Mouse (Mus musculus): Measurements from ENCODE around the gene Vmn1r152.
"Not testable (repeated sequence)": the region's sequence is repeated elsewhere in the genome, so short reads cannot be mapped to it uniquely, and the experiment has no call there.

- not testable (repeated sequence) for TF ChIP-seq CTCF (IDR thresholded peaks at IDR 0.05; ENCODE audit: control insufficient read depth, insufficient read depth, insufficient read length); USF1 (IDR thresholded peaks at IDR 0.05; ENCODE audit: low read depth); MAX (IDR thresholded peaks at IDR 0.05); CEBPB (IDR thresholded peaks at IDR 0.05; ENCODE audit: low read depth)
These were observed 23.2 kb upstream of the Vmn1r152 start, which contains the start of gene Vmn1r151 for GRCm38 (mm10) chr7:22499578-22499977.

Data from C2C12 (cell line).